Mouse (Mus musculus) lung, embryonic 14.5 days (tissue): ENCODE measurements around the gene Gga1. TPM values are rescaled to one million over a fixed set of nuclear protein-coding genes. Genes with fewer than 3 reads are reported as not detected.

Experiments
- ATAC-seq: fragments of 200-750 bp; cut with Nextera tagmentation; 2 replicates; pipeline ENCODE4 v1.8.0; 2017; ENCODE audit warnings: mild to moderate bottlenecking, moderate TSS enrichment, moderate library complexity; ENCODE audit not compliant: insufficient read depth
- DNase-seq: peaks from one replicate; pipeline ENCODE4 v3.0.0-alpha.2; 2015
- H3K27ac ChIP-seq: fragments of 300-500 bp; sonication (generic); 2 replicates; pipeline ENCODE4 v1.5.1; 2014; ENCODE audit warnings: low read depth, mild to moderate bottlenecking, moderate library complexity
- H3K27me3 ChIP-seq: fragments of 300-500 bp; sonication (generic); 2 replicates; pipeline ENCODE4 v1.6.1; 2014; ENCODE audit warnings: low read length, control low read depth; ENCODE audit not compliant: insufficient read depth
- H3K36me3 ChIP-seq: fragments of 300-500 bp; sonication (generic); 2 replicates; pipeline ENCODE4 v1.6.1; 2014; ENCODE audit warnings: control low read depth; ENCODE audit not compliant: insufficient read depth
- H3K4me1 ChIP-seq: fragments of 300-500 bp; sonication (generic); 2 replicates; pipeline ENCODE4 v1.6.1; 2014; ENCODE audit warnings: antibody characterized with exemption, control low read depth; ENCODE audit not compliant: insufficient read depth
- H3K4me2 ChIP-seq: fragments of 300-500 bp; sonication (generic); 2 replicates; pipeline ENCODE4 v1.6.1; 2014; ENCODE audit warnings: mild to moderate bottlenecking
- H3K4me3 ChIP-seq: fragments of 300-500 bp; sonication (generic); 2 replicates; pipeline ENCODE4 v1.5.1; 2014; ENCODE audit warnings: low read depth, low read length
- H3K9ac ChIP-seq: fragments of 300-500 bp; sonication (generic); 2 replicates; pipeline ENCODE4 v1.6.1; 2014
- H3K9me3 ChIP-seq: fragments of 300-500 bp; sonication (generic); 2 replicates; pipeline ENCODE4 v1.6.1; 2016; ENCODE audit warnings: low read depth, low read length, control low read depth
- CTCF ChIP-seq: IDR thresholded peaks from 2 replicates; pipeline ENCODE4 v1.5.1; 2016; ENCODE audit warnings: antibody characterized with exemption, low read depth
- whole genome bisulfite sequencing: fragments of 180-500 bp; shearing (Covaris S2); extraction: QIAGEN DNeasy Blood & Tissue Kit; methylation state at CpG from one replicate; pipeline ENCODE4 v1.1.7; 2014; 5-methylcytosine and 5-hydroxymethylcytosine counted together
- polyA plus RNA-seq: library from polyadenylated mRNA; unstranded; fragments of >200 nt; fragmentation: Nextera tagmentation; extraction: Ambion mirVana; gene quantifications from 2 replicates; pipeline ENCODE4 v1.2.1, GENCODE M21; 2014

Gene Gga1
- polyA plus RNA-seq, 1 experiment from 2014 or later = 57.0 TPM

- DNase-seq (peak; percentile 84), ATAC-seq (peak; percentile 63)
- Histone ChIP-seq H3K9me3 (no peaks in the 10 kb centered on the region), H3K9ac (peak within 1 kb of the TSS; percentile 74), H3K27ac (peak within 1 kb of the TSS; percentile 72), H3K4me1 (0 out of 2 replicates have a peak, but pooled peaks cover 13% of the 10 kb centered on the region), H3K36me3 (peaks cover 28% of the 10 kb centered on the region), H3K27me3 (no peaks in the 10 kb centered on the region), H3K4me3 (peak within 1 kb of the TSS; percentile 72), H3K4me2 (peak within 1 kb of the TSS; percentile 89)
- no peak for TF ChIP-seq CTCF
- WGBS = 1% methylated on average over 46 of the region's 47 CpGs
These were observed 23.0 kb downstream of the Gga1 start, which contains the start of gene Sh3bp1 for GRCm38 (mm10) chr15:78899740-78900584. Gene Sh3bp1, plus strand, starts transcription at chr15:78899768.

GRCm38 (mm10) chr15:78900585-78901421 lies 23.8 kb downstream of the Gga1 start:
- ATAC-seq = 0 out of 2 replicates have a peak, but pooled peaks have one; percentile 18
- H3K4me1 ChIP-seq = 0 out of 2 replicates have a peak, but pooled peaks cover 13% of the 10 kb centered on the region
- H3K4me2 ChIP-seq = peak overlapping the region; percentile 89
- TF ChIP-seq CTCF = no peak
- H3K27me3 ChIP-seq = no peaks in the 10 kb centered on the region
- H3K9me3 ChIP-seq = no peaks in the 10 kb centered on the region
- DNase-seq = peak; percentile 37
- peak overlapping the region; percentile 74 for H3K9ac ChIP-seq
- peak overlapping the region; percentile 51 for H3K27ac ChIP-seq
- WGBS = 15% methylated on average over 18 of the region's 18 CpGs
- peaks cover 32% of the 10 kb centered on the region for H3K36me3 ChIP-seq
- H3K4me3 ChIP-seq = peak overlapping the region; percentile 72

- peak; percentile 39; the same call in 1 of the 2 replicates for TF ChIP-seq CTCF
- 35% methylated on average over 8 of the region's 8 CpGs for WGBS
- ATAC-seq = 0 out of 2 replicates have a peak, but pooled peaks have one; percentile 2
- peak overlapping the region; percentile 51 for H3K27ac ChIP-seq
- peak; percentile 23 for DNase-seq
- H3K36me3 ChIP-seq = peaks cover 37% of the 10 kb centered on the region
- H3K4me3 ChIP-seq = peak overlapping the region; percentile 72
- H3K4me1 ChIP-seq = 0 out of 2 replicates have a peak, but pooled peaks cover 13% of the 10 kb centered on the region
- H3K27me3 ChIP-seq = no peaks in the 10 kb centered on the region
- H3K9me3 ChIP-seq = no peaks in the 10 kb centered on the region
- peak overlapping the region; percentile 74 for H3K9ac ChIP-seq
- H3K4me2 ChIP-seq = peak overlapping the region; percentile 89
These were observed 24.4 kb downstream of the Gga1 start for GRCm38 (mm10) chr15:78901422-78901789.

GRCm38 (mm10) chr15:78903243-78903642 lies 26.3 kb downstream of the Gga1 start:
- DNase-seq (peak; percentile 94), ATAC-seq (peak; percentile 3; the same call in 1 of the 2 replicates)
- Histone ChIP-seq H3K4me2 (no peak overlapping the region), H3K4me3 (no peak overlapping the region), H3K36me3 (peaks cover 55% of the 10 kb centered on the region), H3K27ac (no peak overlapping the region), H3K9me3 (no peaks in the 10 kb centered on the region), H3K9ac (peak overlapping the region; percentile 19; the same call in 1 of the 2 replicates), H3K27me3 (no peaks in the 10 kb centered on the region), H3K4me1 (0 out of 2 replicates have a peak, but pooled peaks cover 13% of the 10 kb centered on the region)
- 4% methylated on average over 2 of the region's 2 CpGs for WGBS
- TF ChIP-seq CTCF = peak; percentile 95

GRCm38 (mm10) chr15:78908399-78908798 lies 31.4 kb downstream of the Gga1 start:
- Histone ChIP-seq H3K36me3 (peaks cover 84% of the 10 kb centered on the region), H3K9me3 (no peaks in the 10 kb centered on the region), H3K27me3 (no peaks in the 10 kb centered on the region), H3K4me3 (no peak overlapping the region), H3K4me1 (no peaks in the 10 kb centered on the region), H3K4me2 (no peak overlapping the region), H3K9ac (no peak overlapping the region), H3K27ac (no peak overlapping the region)
- WGBS = 71% methylated on average over 7 of the region's 7 CpGs
- DNase-seq (no peak), ATAC-seq (no peak)
- no peak for TF ChIP-seq CTCF

GRCm38 (mm10) chr15:78908982-78909381 lies 32.0 kb downstream of the Gga1 start:
- no peak for DNase-seq
- Histone ChIP-seq H3K9ac (no peak overlapping the region), H3K4me2 (no peak overlapping the region), H3K4me1 (no peaks in the 10 kb centered on the region), H3K27me3 (no peaks in the 10 kb centered on the region), H3K27ac (no peak overlapping the region), H3K36me3 (peaks cover 78% of the 10 kb centered on the region), H3K9me3 (no peaks in the 10 kb centered on the region), H3K4me3 (no peak overlapping the region)
- 82% methylated on average over 8 of the region's 8 CpGs for WGBS
- ATAC-seq = no peak
- no peak for TF ChIP-seq CTCF
